Mouse (Mus musculus) gastrocnemius, adult 18-20 months (tissue): ENCODE results near the gene Gstm6. TPM values are rescaled to one million over a fixed set of nuclear protein-coding genes. Genes with fewer than 3 reads are reported as not detected.
"Not testable (repeated sequence)": the region's sequence is repeated elsewhere in the genome, so short reads cannot be mapped to it uniquely, and the experiment has no call there.

Experiments
- DNase-seq: peaks from one replicate; pipeline ENCODE4 v3.0.0; 2021; ENCODE audit warnings: low spot score
- total RNA-seq, 2 experiments: library from RNA; stranded (reverse); gene quantifications; 2 replicates each; pipeline ENCODE4 v1.2.3; 2021

Gstm6 gene
- total RNA-seq, 2 experiments from 2014 or later = 0.45 to 0.46 TPM

DNA sequence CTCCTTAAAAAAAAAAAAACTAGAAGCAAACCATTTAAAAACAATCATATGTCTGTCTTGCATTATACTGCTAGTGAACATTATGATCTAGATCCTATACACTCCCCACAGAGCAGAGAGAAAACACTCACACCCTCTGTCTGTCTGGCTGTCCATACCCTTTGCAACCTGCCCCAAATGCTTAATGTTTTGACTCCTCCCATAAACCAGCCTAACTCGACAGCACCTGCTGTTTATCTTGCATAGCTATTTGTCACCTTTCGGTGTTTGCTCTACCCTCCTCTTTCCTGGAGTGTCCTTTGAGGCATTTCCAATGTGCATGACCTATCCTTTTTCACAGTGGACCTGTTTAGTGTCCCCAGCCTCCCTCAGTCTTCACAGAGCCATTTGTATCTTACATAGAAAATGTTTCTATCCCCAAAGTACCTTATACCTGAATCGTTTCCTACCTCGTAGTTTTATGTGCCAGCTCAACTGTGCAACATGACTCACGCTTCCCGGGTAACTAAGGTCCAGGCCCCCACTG, 48.3 kb downstream of the Gstm6 start:
- no peak for DNase-seq

DNA sequence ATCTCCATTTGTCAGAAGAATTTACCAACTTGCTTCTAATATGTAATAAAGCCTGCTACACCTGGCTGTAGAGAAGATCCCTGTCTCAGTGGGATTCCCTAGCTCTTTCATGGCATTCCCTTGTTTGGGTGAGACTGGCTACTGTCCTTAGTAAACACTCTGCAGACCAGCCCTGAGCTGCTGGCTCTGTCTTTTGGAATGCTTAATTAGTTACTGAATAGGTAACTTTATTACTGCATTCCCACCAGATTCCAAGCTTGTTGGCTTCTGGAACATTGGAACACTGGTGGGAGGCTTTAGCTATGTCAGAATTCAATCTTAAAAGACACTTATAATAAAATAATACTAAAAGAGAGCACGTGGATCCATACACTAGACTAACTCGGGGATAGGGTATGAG, 54.3 kb downstream of the Gstm6 start:
- not testable (repeated sequence) for DNase-seq

Other genes starting within 250 kb of the Gstm6 start
- gene Ahcyl1, start 247.2 kb downstream of the Gstm6 start, total RNA-seq = 10 to 100 TPM; 25.0 to 30.9 TPM
- 1 to 10 TPM; 6.6 to 8.4 TPM for gene Csf1, start 183.3 kb downstream of the Gstm6 start, total RNA-seq
- gene Eps8l3, start 66.5 kb downstream of the Gstm6 start, total RNA-seq = not detected
- 10 to 100 TPM; 86.9 to 93.2 TPM for gene Gstm5, start 47.9 kb downstream of the Gstm6 start, total RNA-seq
- 10 to 100 TPM; 12.8 to 14.7 TPM for gene Gstm7, start 11.9 kb downstream of the Gstm6 start, total RNA-seq
- not detected for gene Gstm3, start 25.5 kb upstream of the Gstm6 start, total RNA-seq
- 100 to 1,000 TPM in 1 of 2 experiments, 10 to 100 TPM in 1; 95.2 to 129 TPM for gene Gstm2, start 42.7 kb upstream of the Gstm6 start, total RNA-seq
- gene Gstm1, start 74.2 kb upstream of the Gstm6 start, total RNA-seq = 100 to 1,000 TPM; 201 to 229 TPM
- 10 to 100 TPM; 11.8 to 15.8 TPM for gene Gstm4, start 101.1 kb upstream of the Gstm6 start, total RNA-seq
- 1 to 10 TPM; 3.6 TPM for gene Ampd2, start 142.9 kb upstream of the Gstm6 start, total RNA-seq
- gene Gnat2, start 149.0 kb upstream of the Gstm6 start, total RNA-seq = under 1 TPM; 0.45 to 0.94 TPM
- gene Gnai3, start 202.4 kb upstream of the Gstm6 start, total RNA-seq = 10 to 100 TPM; 10.2 to 14.7 TPM
- gene Gpr61, start 211.1 kb upstream of the Gstm6 start, total RNA-seq = not detected
- gene Amigo1, start 242.6 kb upstream of the Gstm6 start, total RNA-seq = 10 to 100 TPM; 23.9 to 26.3 TPM